Mouse (Mus musculus) heart, embryonic 12.5 days (tissue): ENCODE data around the gene Unc5c. TPM values are rescaled to one million over a fixed set of nuclear protein-coding genes. Genes with fewer than 3 reads are reported as not detected.

Experiments used
- ATAC-seq: fragments of 200-750 bp; cut with Nextera tagmentation; 2 replicates; pipeline ENCODE4 v1.8.0; 2017; ENCODE audit warnings: moderate TSS enrichment, moderate library complexity; ENCODE audit not compliant: insufficient number of reproducible peaks, low FRiP score
- H3K27ac ChIP-seq: fragments of 300-500 bp; sonication (generic); 2 replicates; pipeline ENCODE4 v1.5.1; 2016; ENCODE audit warnings: mild to moderate bottlenecking, moderate library complexity; ENCODE audit not compliant: poor library complexity, severe bottlenecking
- H3K27me3 ChIP-seq: fragments of 300-500 bp; sonication (generic); replicated peaks from 2 replicates; pipeline ENCODE4 v1.6.1; 2016; ENCODE audit warnings: mild to moderate bottlenecking, moderate library complexity
- H3K36me3 ChIP-seq: fragments of 300-500 bp; sonication (generic); 2 replicates; pipeline ENCODE4 v1.6.1; 2016; ENCODE audit warnings: mild to moderate bottlenecking, moderate library complexity
- H3K4me1 ChIP-seq: fragments of 300-500 bp; sonication (generic); replicated peaks from 2 replicates; pipeline ENCODE4 v1.6.1; 2016; ENCODE audit warnings: mild to moderate bottlenecking
- H3K4me2 ChIP-seq: fragments of 300-500 bp; sonication (generic); 2 replicates; pipeline ENCODE4 v1.6.1; 2016; ENCODE audit warnings: mild to moderate bottlenecking, moderate library complexity
- H3K4me3 ChIP-seq: fragments of 300-500 bp; sonication (generic); 2 replicates; pipeline ENCODE4 v1.5.1; 2016; ENCODE audit warnings: mild to moderate bottlenecking
- H3K9ac ChIP-seq: fragments of 300-500 bp; sonication (generic); 2 replicates; pipeline ENCODE4 v1.6.1; 2016; ENCODE audit warnings: mild to moderate bottlenecking, moderate library complexity
- H3K9me3 ChIP-seq: fragments of 300-500 bp; sonication (generic); replicated peaks from 2 replicates; pipeline ENCODE4 v1.6.1; 2016; ENCODE audit warnings: mild to moderate bottlenecking, moderate library complexity
- WGBS: fragments of 180-500 bp; shearing (Covaris S2); methylation state at CpG from one replicate; pipeline ENCODE4 v1.1.7; 2016; 5-methylcytosine and 5-hydroxymethylcytosine counted together
- polyA plus RNA-seq: library from polyadenylated mRNA; unstranded; fragments of >200 nt; fragmentation: Nextera tagmentation; extraction: Ambion mirVana; gene quantifications from 2 replicates; pipeline ENCODE4 v1.2.1, GENCODE M21; 2016

Gene Unc5c
- polyA plus RNA-seq, 1 experiment from 2014 or later = 5.6 TPM

DNA sequence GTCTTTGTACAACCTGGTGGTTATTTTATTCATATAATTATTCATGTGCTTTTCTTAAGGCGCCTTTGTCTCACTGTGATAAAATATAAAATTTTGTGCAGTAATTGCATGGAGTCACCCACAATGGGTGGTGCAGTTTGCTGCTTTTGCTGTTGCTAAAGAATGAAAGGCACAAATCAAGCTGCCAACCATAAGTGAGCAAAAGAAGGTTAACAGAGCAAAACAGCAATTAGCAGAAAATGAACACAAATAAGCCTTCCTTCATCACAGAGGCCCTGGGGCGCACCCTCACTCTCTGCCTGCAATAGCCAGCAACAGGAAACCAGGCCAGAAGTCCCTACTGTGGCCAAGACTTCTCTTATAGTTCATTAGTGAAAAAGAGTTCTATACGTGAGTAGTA, 185.6 kb downstream of the Unc5c start:
- Histone ChIP-seq H3K4me3 (no peak overlapping the region), H3K36me3 (no peaks in the 10 kb centered on the region), H3K9ac (no peak overlapping the region), H3K4me2 (no peak overlapping the region), H3K27ac (no peak overlapping the region), H3K27me3 (no peaks in the 10 kb centered on the region), H3K4me1 (no peaks in the 10 kb centered on the region), H3K9me3 (no peaks in the 10 kb centered on the region)
- WGBS = 86% methylated on average over 3 of the region's 3 CpGs
- ATAC-seq = no peak

DNA sequence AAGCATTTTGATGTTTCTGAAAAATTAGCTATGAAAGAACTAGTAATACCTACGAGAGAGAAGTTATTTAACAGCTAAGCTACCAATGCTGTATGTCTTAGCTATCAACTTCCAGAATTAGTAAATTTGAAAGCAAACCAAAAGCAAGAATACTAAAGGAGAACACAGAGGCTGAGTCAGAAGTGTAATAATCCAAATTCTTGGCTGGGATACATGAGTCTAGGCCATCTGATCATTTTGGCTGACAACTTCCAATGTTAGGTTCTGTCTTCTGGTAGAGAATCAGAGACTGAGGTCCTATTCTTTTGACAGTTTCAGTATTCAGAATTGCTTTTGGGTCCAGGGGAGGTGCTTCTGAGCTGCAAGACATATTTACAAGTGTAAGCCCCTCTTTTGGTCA, 188.9 kb downstream of the Unc5c start:
- ATAC-seq = no peak
- 67% methylated on average over 1 of the region's 1 CpGs for WGBS
- no peaks in the 10 kb centered on the region for H3K4me1 ChIP-seq
- no peaks in the 10 kb centered on the region for H3K36me3 ChIP-seq
- no peak overlapping the region for H3K27ac ChIP-seq
- no peaks in the 10 kb centered on the region for H3K9me3 ChIP-seq
- H3K4me3 ChIP-seq = no peak overlapping the region
- H3K4me2 ChIP-seq = no peak overlapping the region
- H3K27me3 ChIP-seq = no peaks in the 10 kb centered on the region
- no peak overlapping the region for H3K9ac ChIP-seq

DNA sequence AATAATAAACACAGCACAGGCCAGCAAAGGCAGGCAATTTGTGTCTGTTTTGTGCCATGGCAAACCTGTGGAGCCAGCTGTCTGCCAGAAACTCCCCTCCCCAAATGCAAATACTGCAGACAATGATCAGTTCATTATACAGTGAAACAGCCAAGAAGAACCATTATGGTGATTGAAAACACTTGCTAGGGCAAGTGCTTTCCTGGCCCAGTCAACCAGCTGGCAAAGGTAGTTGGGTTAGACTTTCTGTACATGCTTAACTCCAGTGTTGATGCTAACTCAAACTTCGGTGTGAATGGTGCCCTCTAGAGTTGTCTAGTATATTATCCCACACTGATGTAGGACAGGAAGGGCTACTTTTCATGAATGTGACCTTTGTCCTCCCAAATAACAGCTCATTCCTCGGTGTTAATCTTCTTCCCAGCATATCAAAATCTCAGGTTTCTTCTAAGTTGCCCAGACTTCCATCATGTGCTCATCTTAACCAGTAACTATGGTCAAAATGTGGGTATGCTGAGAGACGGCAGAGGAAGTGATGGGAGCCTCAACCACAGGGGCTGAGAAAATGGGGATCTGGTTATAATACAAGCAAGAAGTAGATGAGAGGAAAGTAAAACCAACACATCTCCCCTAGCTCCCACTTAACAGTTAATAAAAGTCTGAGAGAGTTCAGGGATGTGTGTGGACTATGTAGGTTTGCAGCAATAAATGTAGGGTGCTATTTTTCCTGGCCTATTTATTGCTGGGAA, 194.2 kb downstream of the Unc5c start:
- 66% methylated on average over 3 of the region's 3 CpGs for WGBS

DNA sequence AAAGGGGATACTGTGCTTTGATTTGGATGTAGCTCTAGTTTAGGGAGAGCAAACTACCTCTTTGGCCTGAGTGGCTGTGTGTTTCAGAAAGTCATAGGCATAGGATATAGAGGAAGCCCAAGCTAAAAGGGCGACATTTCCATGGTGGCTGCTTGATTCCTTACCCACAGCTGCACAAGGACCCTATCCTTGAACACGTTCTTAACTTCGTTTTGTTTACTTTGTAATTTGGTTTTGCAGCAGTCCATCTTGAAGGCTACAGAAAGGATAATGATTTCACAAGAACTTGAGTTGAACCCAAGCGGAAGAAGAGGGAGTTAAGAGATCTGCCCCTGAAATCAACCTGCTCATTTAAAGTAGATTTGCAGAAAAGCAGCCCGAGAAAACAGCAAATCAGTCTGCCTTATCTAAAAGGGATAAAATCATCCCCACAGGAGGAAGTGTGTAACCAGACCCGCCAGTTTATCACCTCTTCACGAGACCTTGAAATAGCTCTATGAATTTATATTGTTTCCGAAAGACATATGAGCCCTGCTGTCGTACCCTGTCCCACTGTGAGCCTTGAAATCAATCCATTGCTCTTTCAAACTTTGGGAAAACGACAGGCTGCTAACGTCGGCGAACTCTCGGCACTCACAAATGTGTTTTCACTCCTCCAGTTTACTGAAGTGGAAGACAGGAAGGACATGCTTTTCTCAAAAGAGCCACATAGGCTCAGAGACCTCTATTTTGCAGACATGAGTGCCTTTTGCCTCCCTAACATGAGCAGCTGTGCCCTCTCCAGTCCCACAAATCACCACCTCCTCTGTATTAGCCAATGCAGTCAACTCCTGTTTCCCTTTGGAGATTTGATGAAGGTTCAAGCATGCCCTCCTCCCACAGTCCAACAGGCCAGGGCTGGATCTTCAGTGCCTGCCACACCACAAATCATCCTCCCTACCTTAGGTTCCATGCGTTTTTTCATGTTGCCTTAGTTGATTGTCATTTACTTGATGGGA, 195.3 kb downstream of the Unc5c start:
- Histone ChIP-seq H3K4me1 (no peaks in the 10 kb centered on the region), H3K4me3 (no peak overlapping the region), H3K36me3 (no peaks in the 10 kb centered on the region), H3K27ac (no peak overlapping the region), H3K9ac (no peak overlapping the region), H3K9me3 (no peaks in the 10 kb centered on the region), H3K27me3 (no peaks in the 10 kb centered on the region), H3K4me2 (0 out of 2 replicates have a peak overlapping the region, but pooled peaks have one; percentile 12)
- WGBS = 45% methylated on average over 15 of the region's 15 CpGs
- no peak for ATAC-seq

More for the DNA sequence above, 194.2 kb downstream of the Unc5c start:
- Histone ChIP-seq H3K4me1 (no peaks in the 10 kb centered on the region), H3K9me3 (no peaks in the 10 kb centered on the region), H3K9ac (no peak overlapping the region), H3K36me3 (no peaks in the 10 kb centered on the region), H3K27ac (no peak overlapping the region), H3K27me3 (no peaks in the 10 kb centered on the region), H3K4me3 (no peak overlapping the region), H3K4me2 (no peak overlapping the region)
- no peak for ATAC-seq

DNA sequence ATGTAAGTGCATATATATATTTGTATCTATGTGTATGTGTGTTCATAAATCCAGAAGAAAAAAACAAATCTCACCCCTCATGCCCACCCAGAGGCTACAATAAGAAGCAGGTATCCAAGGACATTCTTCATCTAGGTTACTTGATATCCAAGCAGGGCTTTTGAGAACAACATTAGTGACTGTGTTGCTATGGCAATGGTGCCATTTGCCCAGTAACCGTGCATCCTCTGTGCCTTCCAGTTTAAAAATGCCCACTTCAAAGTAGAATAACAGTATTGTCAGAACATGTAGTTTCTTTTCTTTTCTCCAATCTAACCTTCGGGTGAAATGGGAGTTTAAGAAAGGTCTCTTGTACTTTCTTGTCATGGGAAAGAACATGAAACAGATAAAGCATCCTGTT, 224.1 kb downstream of the Unc5c start:
- no peak overlapping the region for H3K9ac ChIP-seq
- no peaks in the 10 kb centered on the region for H3K4me1 ChIP-seq
- H3K4me3 ChIP-seq = no peak overlapping the region
- no peak overlapping the region for H3K4me2 ChIP-seq
- H3K36me3 ChIP-seq = no peaks in the 10 kb centered on the region
- WGBS = 68% methylated on average over 2 of the region's 2 CpGs
- no peak for ATAC-seq
- no peaks in the 10 kb centered on the region for H3K9me3 ChIP-seq
- no peaks in the 10 kb centered on the region for H3K27me3 ChIP-seq
- no peak overlapping the region for H3K27ac ChIP-seq

DNA sequence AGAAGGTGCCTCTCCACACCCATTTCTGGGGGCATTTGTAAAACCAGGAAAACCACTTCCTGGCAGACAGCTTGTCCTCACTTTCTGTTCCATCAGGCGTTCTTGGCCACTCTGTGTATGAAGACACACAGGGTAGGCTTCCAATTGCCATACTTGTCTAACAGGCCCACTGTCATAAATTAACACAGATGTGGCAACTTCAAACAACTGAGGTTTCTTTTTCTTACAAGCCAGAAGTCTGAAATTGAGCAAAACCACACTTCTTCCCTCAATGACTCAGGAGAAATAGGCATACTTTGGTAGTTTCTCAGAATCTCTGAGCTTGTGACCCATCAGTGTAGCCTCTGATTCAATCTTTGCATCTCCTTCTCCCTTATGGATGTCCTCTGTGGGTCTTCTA, 225.7 kb downstream of the Unc5c start:
- no peaks in the 10 kb centered on the region for H3K36me3 ChIP-seq
- H3K4me3 ChIP-seq = no peak overlapping the region
- H3K9ac ChIP-seq = no peak overlapping the region
- 69% methylated on average over 1 of the region's 1 CpGs for WGBS
- H3K27me3 ChIP-seq = no peaks in the 10 kb centered on the region
- H3K9me3 ChIP-seq = no peaks in the 10 kb centered on the region
- no peak for ATAC-seq
- no peak overlapping the region for H3K27ac ChIP-seq
- H3K4me2 ChIP-seq = no peak overlapping the region
- no peaks in the 10 kb centered on the region for H3K4me1 ChIP-seq

DNA sequence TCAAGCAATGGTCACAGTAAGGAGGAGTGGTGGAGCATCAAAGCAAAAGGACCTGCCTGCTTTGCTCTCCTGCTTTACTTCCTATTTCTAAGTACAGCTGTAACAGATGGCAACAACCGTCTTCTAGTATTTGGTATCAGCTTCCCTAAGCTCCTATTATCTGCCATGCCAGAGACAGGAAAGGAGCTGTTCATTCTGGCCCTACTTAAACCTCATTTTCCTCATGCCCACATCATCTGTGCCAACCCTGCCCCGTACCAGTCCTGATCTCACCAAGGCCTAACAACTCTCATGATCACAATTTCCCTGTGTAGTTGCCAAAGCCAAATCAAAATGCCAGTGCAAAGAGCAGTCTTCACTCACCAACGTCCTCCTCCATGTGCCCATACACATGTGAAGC, 226.4 kb downstream of the Unc5c start:
- Histone ChIP-seq H3K27me3 (no peaks in the 10 kb centered on the region), H3K4me1 (no peaks in the 10 kb centered on the region), H3K4me2 (no peak overlapping the region), H3K9ac (no peak overlapping the region), H3K4me3 (no peak overlapping the region), H3K27ac (no peak overlapping the region), H3K36me3 (no peaks in the 10 kb centered on the region), H3K9me3 (no peaks in the 10 kb centered on the region)
- no peak for ATAC-seq
- WGBS = 66% methylated on average over 3 of the region's 3 CpGs

DNA sequence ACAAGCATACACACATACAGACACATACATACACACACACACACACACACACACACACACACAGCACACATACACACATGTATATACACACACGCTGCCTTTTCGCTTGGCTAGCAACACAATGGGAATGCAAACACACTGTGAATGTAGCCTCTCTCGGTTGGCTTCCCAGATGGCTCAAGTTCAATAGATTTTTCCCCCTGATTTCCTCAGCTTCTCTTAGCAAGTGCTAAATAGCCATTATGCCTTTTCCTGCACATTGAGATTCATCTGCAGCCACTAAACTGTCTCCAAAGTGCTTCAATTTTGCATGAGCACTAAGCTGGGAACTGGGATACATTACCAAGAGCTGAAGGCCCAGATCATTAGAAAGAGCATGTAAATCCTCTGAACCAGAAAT, 226.8 kb downstream of the Unc5c start:
- no peak for ATAC-seq
- H3K4me2 ChIP-seq = no peak overlapping the region
- H3K4me3 ChIP-seq = no peak overlapping the region
- no peaks in the 10 kb centered on the region for H3K4me1 ChIP-seq
- H3K9ac ChIP-seq = no peak overlapping the region
- no peaks in the 10 kb centered on the region for H3K27me3 ChIP-seq
- no peaks in the 10 kb centered on the region for H3K36me3 ChIP-seq
- WGBS = 80% methylated on average over 3 of the region's 3 CpGs
- no peaks in the 10 kb centered on the region for H3K9me3 ChIP-seq
- H3K27ac ChIP-seq = no peak overlapping the region

DNA sequence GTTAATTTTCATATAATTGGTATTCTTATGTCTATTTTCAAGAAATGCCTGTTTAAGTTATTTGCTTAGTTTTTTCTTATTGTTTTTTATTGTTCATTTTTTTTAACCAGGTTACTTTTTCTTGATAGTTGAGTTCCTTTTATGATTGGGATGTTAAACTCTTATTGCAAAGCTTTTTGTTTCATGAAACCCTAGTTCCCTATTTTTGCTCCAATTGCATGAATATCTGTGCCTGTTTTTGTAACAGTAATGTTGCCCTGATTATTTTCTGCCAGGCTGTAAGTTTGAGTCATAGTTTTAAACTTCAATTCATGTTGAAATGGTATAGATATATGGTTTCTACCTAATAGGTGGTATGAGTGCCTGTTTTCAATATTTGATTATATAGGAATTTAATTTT, 234.2 kb downstream of the Unc5c start:
- H3K27ac ChIP-seq = no peak overlapping the region
- H3K4me2 ChIP-seq = no peak overlapping the region
- H3K36me3 ChIP-seq = no peaks in the 10 kb centered on the region
- H3K9ac ChIP-seq = no peak overlapping the region
- no peaks in the 10 kb centered on the region for H3K9me3 ChIP-seq
- H3K4me1 ChIP-seq = no peaks in the 10 kb centered on the region
- H3K4me3 ChIP-seq = no peak overlapping the region
- H3K27me3 ChIP-seq = no peaks in the 10 kb centered on the region
- ATAC-seq = no peak

DNA sequence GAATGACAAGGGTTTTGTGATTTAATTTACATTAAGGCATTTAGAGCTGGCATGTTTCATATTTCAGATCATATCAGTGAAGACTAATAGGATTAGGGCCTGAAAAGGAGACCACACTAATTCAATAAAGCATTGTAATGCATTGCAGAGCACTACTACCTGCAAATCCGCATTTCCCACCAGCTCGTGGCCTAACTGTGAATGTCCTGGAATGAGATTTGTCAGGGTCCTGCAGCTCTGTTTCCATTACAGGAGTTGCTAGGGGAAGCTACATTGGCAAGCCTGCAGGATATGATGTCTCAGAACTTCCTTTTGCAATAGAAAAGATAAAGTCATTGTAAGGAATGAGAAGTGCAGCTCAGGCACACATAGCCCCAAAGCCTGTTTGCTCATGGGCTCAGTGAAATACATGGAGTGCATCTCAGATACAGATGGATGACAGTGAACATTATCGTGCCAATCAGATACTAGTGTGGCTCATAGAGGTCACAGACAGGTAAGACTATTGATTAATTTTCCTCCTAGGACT, 236.4 kb downstream of the Unc5c start:
- H3K27ac ChIP-seq = no peak overlapping the region
- no peak overlapping the region for H3K4me2 ChIP-seq
- H3K4me3 ChIP-seq = no peak overlapping the region
- H3K27me3 ChIP-seq = no peaks in the 10 kb centered on the region
- WGBS = 66% methylated on average over 3 of the region's 3 CpGs
- no peak for ATAC-seq
- H3K9ac ChIP-seq = no peak overlapping the region
- H3K9me3 ChIP-seq = no peaks in the 10 kb centered on the region
- no peaks in the 10 kb centered on the region for H3K36me3 ChIP-seq
- no peaks in the 10 kb centered on the region for H3K4me1 ChIP-seq

DNA sequence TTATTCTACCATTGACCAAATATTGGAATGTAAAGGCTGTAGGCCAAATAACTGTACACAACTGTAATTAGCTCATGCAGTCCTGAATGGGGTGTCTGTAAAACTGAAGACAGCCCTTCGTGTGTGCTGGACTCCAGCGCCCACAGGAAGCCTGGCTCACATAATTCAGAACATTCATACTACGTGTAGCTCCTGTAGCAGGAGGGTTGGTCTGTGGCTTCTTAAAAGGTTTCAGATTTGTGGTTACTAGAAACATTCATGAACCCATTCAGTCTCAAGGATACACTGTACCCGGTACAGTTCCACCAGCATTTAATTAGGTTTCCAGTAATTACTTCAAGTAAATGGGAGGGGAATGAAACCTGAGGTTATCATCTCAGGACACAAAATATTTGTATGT, 246.6 kb downstream of the Unc5c start:
- Histone ChIP-seq H3K27me3 (no peaks in the 10 kb centered on the region), H3K9me3 (no peaks in the 10 kb centered on the region), H3K4me3 (no peak overlapping the region), H3K4me1 (no peaks in the 10 kb centered on the region), H3K4me2 (no peak overlapping the region), H3K27ac (no peak overlapping the region), H3K9ac (no peak overlapping the region), H3K36me3 (no peaks in the 10 kb centered on the region)
- ATAC-seq = no peak
- 79% methylated on average over 4 of the region's 4 CpGs for WGBS
